Mouse (Mus musculus) thymus, postnatal 0 days (tissue): Measurements from ENCODE around the gene Wdr63. TPM values are rescaled to one million over a fixed set of nuclear protein-coding genes. Genes with fewer than 3 reads are reported as not detected.

Experiments used
- DNase-seq: peaks from one replicate; pipeline ENCODE4 v3.0.0-alpha.2; 2015; ENCODE audit warnings: low spot score
- polyA plus RNA-seq: library from polyadenylated mRNA; unstranded; fragments of >200 nt; fragmentation: Nextera tagmentation; extraction: Ambion mirVana; gene quantifications from 2 replicates; pipeline ENCODE4 v1.2.1, GENCODE M21; 2015

The Wdr63 gene
- polyA plus RNA-seq, 1 experiment from 2014 or later, result 0.33 TPM

GRCm38 (mm10) chr3:146057131-146057530 lies 50.8 kb downstream of the Wdr63 start:
- DNase-seq, result no peak

- DNase-seq, result no peak
Measured at GRCm38 (mm10) chr3:146053873-146054272, 54.1 kb downstream of the Wdr63 start.

- DNase-seq, result no peak
Measured at GRCm38 (mm10) chr3:146053082-146053814, 54.7 kb downstream of the Wdr63 start.

GRCm38 (mm10) chr3:146051277-146052007 lies 56.5 kb downstream of the Wdr63 start:
- DNase-seq, result no peak

- no peak for DNase-seq
Measured at GRCm38 (mm10) chr3:146049951-146050350, 58.0 kb downstream of the Wdr63 start.

GRCm38 (mm10) chr3:146047704-146048207 lies 60.2 kb downstream of the Wdr63 start:
- DNase-seq, result no peak

- DNase-seq, result no peak
Measured at GRCm38 (mm10) chr3:146046076-146046475, 61.9 kb downstream of the Wdr63 start.

- peak; percentile 46 for DNase-seq
Measured at GRCm38 (mm10) chr3:146044977-146045376, 63.0 kb downstream of the Wdr63 start.

GRCm38 (mm10) chr3:146041382-146041781 lies 66.5 kb downstream of the Wdr63 start:
- no peak for DNase-seq

GRCm38 (mm10) chr3:146039132-146039903 lies 68.6 kb downstream of the Wdr63 start:
- DNase-seq, result peak; percentile 65

- DNase-seq, result no peak
Measured at GRCm38 (mm10) chr3:146037906-146038305, 70.0 kb downstream of the Wdr63 start.

GRCm38 (mm10) chr3:146032976-146033375 lies 75.0 kb downstream of the Wdr63 start:
- DNase-seq, result no peak

GRCm38 (mm10) chr3:146030255-146030836 lies 77.6 kb downstream of the Wdr63 start:
- DNase-seq, result no peak

- no peak for DNase-seq
Measured at GRCm38 (mm10) chr3:146029234-146029633, 78.7 kb downstream of the Wdr63 start.

- DNase-seq, result no peak
Measured at GRCm38 (mm10) chr3:146028406-146028805, 79.5 kb downstream of the Wdr63 start.

- no peak for DNase-seq
Measured at GRCm38 (mm10) chr3:146027116-146027515, 80.8 kb downstream of the Wdr63 start.

- DNase-seq, result no peak
Measured at GRCm38 (mm10) chr3:146025499-146025898, 82.4 kb downstream of the Wdr63 start.

- DNase-seq, result no peak
Measured at GRCm38 (mm10) chr3:146024746-146025145, 83.2 kb downstream of the Wdr63 start.

- DNase-seq, result no peak
Measured at GRCm38 (mm10) chr3:146022232-146022631, 85.7 kb downstream of the Wdr63 start.

- DNase-seq, result no peak
Measured at GRCm38 (mm10) chr3:146017521-146017920, 90.4 kb downstream of the Wdr63 start.

- DNase-seq, result no peak
Measured at GRCm38 (mm10) chr3:146016979-146017378, 91.0 kb downstream of the Wdr63 start.
